11 mouse cellular contexts compared by ENCODE assay signal in the genomic region with DNA sequence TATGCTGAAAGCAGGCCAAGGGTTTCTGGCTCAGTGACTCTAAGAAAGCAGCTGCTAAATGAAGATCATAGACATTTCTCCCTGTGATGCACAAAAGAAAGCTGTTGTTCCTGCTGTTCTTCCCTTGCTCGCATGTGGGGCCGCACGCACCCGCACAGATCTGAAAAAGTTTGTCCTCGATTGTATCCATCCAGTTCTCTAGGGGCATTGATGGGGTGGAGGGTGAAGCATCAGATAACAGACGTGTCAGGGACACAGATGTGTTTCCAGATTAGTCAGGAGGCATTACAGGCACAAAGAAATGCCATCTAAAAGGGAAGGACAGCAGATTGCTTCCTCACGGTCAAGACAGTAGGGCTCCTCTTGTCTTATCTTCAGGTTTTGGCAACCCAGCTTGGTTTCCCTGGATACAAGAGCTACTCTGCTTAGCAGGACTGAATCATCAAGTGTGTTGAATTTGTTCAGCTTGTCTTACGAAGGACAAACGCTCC.
DNase-seq lines count a peak whose midpoint lies in the region; ATAC-seq lines count a peak whose summit lies in the region.
"Had no signal": no experiment of that assay in that cellular context is flagged by ENCODE, and none has a peak within 500 bp of the region (broad histone marks: within the 10 kb centered on the region; RNA-seq: fewer than 3 reads in every experiment).

No protein-coding gene starts in this region.

- no peak overlapping the region for H3K9ac ChIP-seq in midbrain, embryonic 12.5 days (replicated peaks)
- no peak overlapping the region for H3K9ac ChIP-seq in midbrain, embryonic 15.5 days
- H3K9ac ChIP-seq: embryonic facial prominence, embryonic 15.5 days; limb, embryonic 12.5 days had no signal

- H3K4me3 ChIP-seq in midbrain, embryonic 12.5 days: no peak overlapping the region
- no peak overlapping the region for H3K4me3 ChIP-seq in midbrain, embryonic 10.5 days
- H3K4me3 ChIP-seq in midbrain, embryonic 15.5 days: no peak overlapping the region
- H3K4me3 ChIP-seq: embryonic facial prominence, embryonic 15.5 days; limb, embryonic 12.5 days had no signal

- 0 out of 2 replicates have a peak, but pooled peaks have one; percentile 30 for ATAC-seq in midbrain, embryonic 12.5 days (ENCODE audit: low FRiP score, low read depth)
- peak; percentile 30; the same call in 1 of the 2 replicates for ATAC-seq in midbrain, embryonic 15.5 days (replicated peaks)
- no peak for ATAC-seq in granulocyte monocyte progenitor cell, adult 5-6 weeks (replicated peaks; ENCODE audit: poor library complexity, severe bottlenecking)
- no peak for ATAC-seq in monocyte, adult 5-6 weeks (replicated peaks; ENCODE audit: insufficient number of reproducible peaks, low FRiP score, low TSS enrichment, poor library complexity, severe bottlenecking)

- H3K4me1 ChIP-seq in midbrain, embryonic 12.5 days: no peaks in the 10 kb centered on the region
- H3K4me1 ChIP-seq in midbrain, embryonic 10.5 days: no peaks in the 10 kb centered on the region
- H3K4me1 ChIP-seq in midbrain, embryonic 15.5 days: no peaks in the 10 kb centered on the region
- H3K4me1 ChIP-seq: embryonic facial prominence, embryonic 15.5 days; limb, embryonic 12.5 days had no signal

- no peak overlapping the region for H3K27ac ChIP-seq in midbrain, embryonic 12.5 days (replicated peaks)
- H3K27ac ChIP-seq in midbrain, embryonic 10.5 days (replicated peaks): no peak overlapping the region
- H3K27ac ChIP-seq in midbrain, embryonic 15.5 days: no peak overlapping the region
- H3K27ac ChIP-seq: embryonic facial prominence, embryonic 15.5 days; limb, embryonic 12.5 days had no signal

- DNase-seq in adrenal gland, adult 2 months: peak; percentile 70
- no peak for DNase-seq in adrenal gland, adult 18-20 months (ENCODE audit: low spot score in 2 of 2)
- no peak for DNase-seq in midbrain, embryonic 10.5 days (ENCODE audit: low spot score)
- peak; percentile 38 to 52 for DNase-seq in frontal cortex, postnatal 36 days (ENCODE audit: low spot score in 2 of 2)
- DNase-seq: heart, adult 11 months had no signal

- H3K4me2 ChIP-seq in midbrain, embryonic 12.5 days (replicated peaks): no peak overlapping the region
- no peak overlapping the region for H3K4me2 ChIP-seq in midbrain, embryonic 15.5 days
- H3K4me2 ChIP-seq: embryonic facial prominence, embryonic 15.5 days; limb, embryonic 12.5 days had no signal

- H3K27me3 ChIP-seq in midbrain, embryonic 12.5 days: no peaks in the 10 kb centered on the region
- H3K27me3 ChIP-seq in midbrain, embryonic 10.5 days (ENCODE audit: low read depth, poor library complexity, severe bottlenecking): no peaks in the 10 kb centered on the region
- H3K27me3 ChIP-seq in midbrain, embryonic 15.5 days (replicated peaks): no peaks in the 10 kb centered on the region
- H3K27me3 ChIP-seq: embryonic facial prominence, embryonic 15.5 days; limb, embryonic 12.5 days had no signal

- H3K9me3 ChIP-seq in midbrain, embryonic 12.5 days: no peaks in the 10 kb centered on the region
- no peaks in the 10 kb centered on the region for H3K9me3 ChIP-seq in midbrain, embryonic 10.5 days (replicated peaks)
- no peaks in the 10 kb centered on the region for H3K9me3 ChIP-seq in midbrain, embryonic 15.5 days
- H3K9me3 ChIP-seq: embryonic facial prominence, embryonic 15.5 days had no signal

- no peaks in the 10 kb centered on the region for H3K36me3 ChIP-seq in midbrain, embryonic 12.5 days
- H3K36me3 ChIP-seq in midbrain, embryonic 10.5 days: no peaks in the 10 kb centered on the region
- no peaks in the 10 kb centered on the region for H3K36me3 ChIP-seq in midbrain, embryonic 15.5 days (replicated peaks)
- H3K36me3 ChIP-seq: embryonic facial prominence, embryonic 15.5 days; limb, embryonic 12.5 days had no signal

- 68% methylated on average over 9 of the region's 9 CpGs for WGBS in midbrain, embryonic 12.5 days
- 75% methylated on average over 9 of the region's 9 CpGs for WGBS in midbrain, embryonic 10.5 days
- 51% methylated on average over 9 of the region's 9 CpGs for WGBS in midbrain, embryonic 15.5 days

Comparison
In these comparisons a context has a peak if more than half of its experiments do, and no peak if none do; other contexts are left out.
1. DNase-seq: peak in adrenal gland, adult 2 months (single experiment) and frontal cortex, postnatal 36 days (2 of 2); none in adrenal gland, adult 18-20 months (0 of 2) and midbrain, embryonic 10.5 days (single experiment).
2. ATAC-seq: peak in midbrain, embryonic 12.5 days (single experiment) and midbrain, embryonic 15.5 days (single experiment); none in granulocyte monocyte progenitor cell, adult 5-6 weeks (single experiment) and monocyte, adult 5-6 weeks (single experiment).